Mouse (Mus musculus) C2C12 (cell line): ENCODE measurements around the gene Pbld1. TPM values are rescaled to one million over a fixed set of nuclear protein-coding genes. Genes with fewer than 3 reads are reported as not detected.

ENCODE experiments used
- H3K27me3 ChIP-seq: one replicate; pipeline ENCODE4 v1.6.1; 2011; ENCODE audit not compliant: control insufficient read depth, insufficient read depth, insufficient read length
- H3K36me3 ChIP-seq: one replicate; pipeline ENCODE4 v1.6.1; 2011; ENCODE audit not compliant: control insufficient read depth, insufficient read depth
- H3K4me3 ChIP-seq: one replicate; pipeline ENCODE4 v1.5.1; 2011; ENCODE audit warnings: mild to moderate bottlenecking, control low read depth; ENCODE audit not compliant: poor library complexity, insufficient read depth, severe bottlenecking
- H3K79me2 ChIP-seq: one replicate; pipeline ENCODE4 v1.6.1; 2011; ENCODE audit not compliant: control insufficient read depth, insufficient read depth
- H3K79me3 ChIP-seq: one replicate; pipeline ENCODE4 v1.6.1; 2011; ENCODE audit warnings: low read depth, control low read depth
- H3ac ChIP-seq: one replicate; pipeline ENCODE3; 2011; ENCODE audit warnings: low read depth; ENCODE audit not compliant: control insufficient read depth, insufficient read length
- CEBPB ChIP-seq: IDR thresholded peaks from one replicate; pipeline ENCODE4 v1.6.1; 2011; ENCODE audit warnings: low read depth, mild to moderate bottlenecking, control low read depth, moderate library complexity
- CTCF ChIP-seq: IDR thresholded peaks from one replicate; pipeline ENCODE4 v1.5.1; 2011; ENCODE audit not compliant: control insufficient read depth, insufficient read depth, insufficient read length
- FOSL1 ChIP-seq: IDR thresholded peaks from one replicate; pipeline ENCODE4 v1.8.0; 2011; ENCODE audit warnings: mild to moderate bottlenecking, low read length; ENCODE audit not compliant: poor library complexity, insufficient read depth, severe bottlenecking
- MAX ChIP-seq: IDR thresholded peaks from one replicate; pipeline ENCODE4 v1.6.1; 2011; ENCODE audit warnings: mild to moderate bottlenecking, control low read depth
- MYOD1 ChIP-seq: IDR thresholded peaks from one replicate; pipeline ENCODE4 v1.6.1; 2011; ENCODE audit warnings: low read depth; ENCODE audit not compliant: control insufficient read depth, insufficient read length
- MYOG ChIP-seq: IDR thresholded peaks from one replicate; pipeline ENCODE4 v1.6.1; 2011; ENCODE audit not compliant: control insufficient read depth, insufficient read length; ENCODE audit errors: extremely low read depth
- USF1 ChIP-seq: IDR thresholded peaks from one replicate; pipeline ENCODE4 v1.6.1; 2011; ENCODE audit warnings: low read depth, mild to moderate bottlenecking, control low read depth, moderate library complexity
- polyA plus RNA-seq: library from polyadenylated mRNA; unstranded; fragments of >200 nt; fragmentation: generic; extraction: Trizol; gene quantifications from one replicate; pipeline ENCODE4 v1.2.1, GENCODE M21; 2012; ENCODE audit warnings: missing spikeins

Gene Pbld1
- polyA plus RNA-seq, 1 experiment = 1.4 TPM

GRCm38 (mm10) chr10:63025016-63025415, 34.9 kb upstream of the Pbld1 start:
- Histone ChIP-seq H3K36me3 (no peaks in the 10 kb centered on the region), H3K79me3 (peaks cover 30% of the 10 kb centered on the region), H3ac (no peak overlapping the region), H3K79me2 (peaks cover 36% of the 10 kb centered on the region), H3K27me3 (no peaks in the 10 kb centered on the region), H3K4me3 (peak overlapping the region; percentile 72)
- TF ChIP-seq MYOD1 (no peak), MYOG (no peak), CTCF (no peak), CEBPB (no peak)

GRCm38 (mm10) chr10:63025491-63026011, 34.4 kb upstream of the Pbld1 start:
- peaks cover 31% of the 10 kb centered on the region for H3K79me2 ChIP-seq
- no peaks in the 10 kb centered on the region for H3K36me3 ChIP-seq
- no peak overlapping the region for H3ac ChIP-seq
- TF ChIP-seq USF1 (no peak), MYOD1 (no peak), MYOG (no peak), CEBPB (no peak), CTCF (no peak), MAX (no peak), FOSL1 (no peak)
- no peaks in the 10 kb centered on the region for H3K27me3 ChIP-seq
- no peak overlapping the region for H3K4me3 ChIP-seq
- H3K79me3 ChIP-seq = peaks cover 25% of the 10 kb centered on the region

DNA sequence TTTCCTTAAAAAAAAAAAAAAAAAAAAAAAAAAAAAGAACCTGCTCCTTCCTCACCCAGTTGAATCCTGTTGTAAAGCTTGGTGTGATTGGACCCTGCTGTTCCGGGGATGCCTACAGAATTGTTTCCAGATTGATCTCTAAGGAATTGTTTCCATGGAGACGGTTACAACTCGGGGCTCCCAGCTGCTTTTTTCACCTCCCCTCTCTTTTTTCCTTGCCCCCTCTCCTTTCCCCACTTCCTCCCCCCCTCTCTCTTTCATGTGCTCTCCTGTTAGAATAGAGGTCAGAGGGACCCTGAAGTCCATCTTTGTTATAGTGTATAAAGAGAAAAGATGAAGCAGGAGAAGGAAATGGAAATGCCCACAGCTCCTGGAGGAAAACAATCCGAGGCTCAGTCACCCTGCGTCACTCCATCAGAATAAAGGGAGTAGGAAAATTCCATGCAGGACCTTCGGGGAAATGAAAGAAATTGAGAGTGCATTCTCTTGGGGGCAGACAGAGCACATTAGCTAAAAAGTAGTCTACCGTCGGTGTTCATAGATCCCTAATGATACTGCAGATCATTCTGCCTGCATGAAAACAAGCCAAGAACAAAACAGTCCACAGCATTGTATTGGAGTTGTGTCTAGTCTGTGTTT, 33.7 kb upstream of the Pbld1 start:
- peaks cover 18% of the 10 kb centered on the region for H3K79me3 ChIP-seq
- TF ChIP-seq CEBPB (no peak), MYOD1 (no peak), MYOG (no peak), FOSL1 (no peak), USF1 (no peak), MAX (no peak), CTCF (no peak)
- H3K79me2 ChIP-seq = peaks cover 23% of the 10 kb centered on the region
- no peak overlapping the region for H3ac ChIP-seq
- no peaks in the 10 kb centered on the region for H3K27me3 ChIP-seq
- no peaks in the 10 kb centered on the region for H3K36me3 ChIP-seq
- no peak overlapping the region for H3K4me3 ChIP-seq

- peaks cover 18% of the 10 kb centered on the region for H3K79me2 ChIP-seq
- H3K4me3 ChIP-seq = no peak overlapping the region
- no peaks in the 10 kb centered on the region for H3K36me3 ChIP-seq
- peaks cover 12% of the 10 kb centered on the region for H3K79me3 ChIP-seq
- H3ac ChIP-seq = no peak overlapping the region
- TF ChIP-seq CTCF (no peak), FOSL1 (no peak), MAX (no peak), MYOG (no peak), MYOD1 (no peak), USF1 (no peak), CEBPB (no peak)
- H3K27me3 ChIP-seq = no peaks in the 10 kb centered on the region
Measured at GRCm38 (mm10) chr10:63026795-63027160, 33.2 kb upstream of the Pbld1 start.

GRCm38 (mm10) chr10:63027376-63028161, 32.4 kb upstream of the Pbld1 start:
- Histone ChIP-seq H3K27me3 (no peaks in the 10 kb centered on the region), H3ac (no peak overlapping the region), H3K36me3 (no peaks in the 10 kb centered on the region), H3K4me3 (no peak overlapping the region), H3K79me2 (peaks cover 11% of the 10 kb centered on the region), H3K79me3 (peaks cover 5% of the 10 kb centered on the region)
- TF ChIP-seq MAX = no peak
- TF ChIP-seq MYOG = no peak
- TF ChIP-seq CEBPB = no peak
- no peak for TF ChIP-seq CTCF
